Mouse (Mus musculus) liver, adult 2 months (tissue): Measurements from ENCODE around the gene Nr3c2. TPM values are rescaled to one million over a fixed set of nuclear protein-coding genes. Genes with fewer than 3 reads are reported as not detected.

ENCODE experiments used
- DNase-seq: peaks from one replicate; pipeline ENCODE4 v3.0.0-alpha.2; 2011; ENCODE audit warnings: low read depth, low spot score; ENCODE audit errors: extremely low read depth
- H3K27ac ChIP-seq: fragments of 200-500 bp; replicated peaks from 2 replicates; pipeline ENCODE4 v1.5.1; 2012; ENCODE audit warnings: low read depth, mild to moderate bottlenecking, control low read depth, inconsistent platforms, low read length; ENCODE audit not compliant: insufficient read depth
- H3K27me3 ChIP-seq: fragments of 200-500 bp; 2 replicates; pipeline ENCODE4 v1.6.1; 2012; ENCODE audit warnings: mild to moderate bottlenecking, moderate library complexity, low read length, inconsistent platforms; ENCODE audit not compliant: control insufficient read depth, insufficient read depth
- H3K36me3 ChIP-seq: fragments of 200-500 bp; 2 replicates; pipeline ENCODE4 v1.6.1; 2012; ENCODE audit warnings: low read length, inconsistent platforms; ENCODE audit not compliant: control insufficient read depth, insufficient read depth
- H3K4me1 ChIP-seq: fragments of 200-500 bp; 2 replicates; pipeline ENCODE4 v1.6.1; 2011; ENCODE audit warnings: low read length; ENCODE audit not compliant: control insufficient read depth, insufficient read depth
- H3K4me3 ChIP-seq: fragments of 200-500 bp; 2 replicates; pipeline ENCODE4 v1.5.1; 2011; ENCODE audit warnings: low read depth, mild to moderate bottlenecking, control low read depth, low read length, moderate library complexity; ENCODE audit not compliant: insufficient read depth
- H3K79me2 ChIP-seq: fragments of 200-500 bp; 2 replicates; pipeline ENCODE4 v1.6.1; 2012; ENCODE audit warnings: inconsistent platforms, mild to moderate bottlenecking, low read length, moderate library complexity; ENCODE audit not compliant: control insufficient read depth, insufficient read depth
- H3K9ac ChIP-seq: fragments of 200-500 bp; 2 replicates; pipeline ENCODE4 v1.6.1; 2012; ENCODE audit warnings: low read depth, mild to moderate bottlenecking, control low read depth, inconsistent platforms, low read length
- CTCF ChIP-seq: fragments of 200-500 bp; IDR thresholded peaks from 2 replicates; pipeline ENCODE4 v1.5.1; 2011; ENCODE audit warnings: low read depth, low read length, control low read depth
- POLR2A ChIP-seq: fragments of 200-500 bp; IDR thresholded peaks from 2 replicates; pipeline ENCODE4 v1.6.1; 2011; ENCODE audit warnings: low read length, control low read depth; ENCODE audit not compliant: insufficient read depth; ENCODE audit errors: extremely low read depth
- WGBS: fragments of 180-500 bp; shearing (Covaris S2); methylation state at CpG from one replicate; pipeline ENCODE4 v1.1.7; 2018; 5-methylcytosine and 5-hydroxymethylcytosine counted together
- polyA plus RNA-seq: library from polyadenylated mRNA; depleted of rRNA; stranded (reverse); fragments of >200 nt; gene quantifications from 2 replicates; pipeline ENCODE4 v1.2.3, GENCODE M21; 2012
- total RNA-seq: library from RNA; depleted of rRNA; stranded (reverse); fragments of >200 nt; gene quantifications from 2 replicates; pipeline ENCODE4 v1.2.3, GENCODE M21; 2014

Nr3c2 gene
- total and polyA plus RNA-seq, 2 experiments: 4.7 to 14.8 TPM

DNA sequence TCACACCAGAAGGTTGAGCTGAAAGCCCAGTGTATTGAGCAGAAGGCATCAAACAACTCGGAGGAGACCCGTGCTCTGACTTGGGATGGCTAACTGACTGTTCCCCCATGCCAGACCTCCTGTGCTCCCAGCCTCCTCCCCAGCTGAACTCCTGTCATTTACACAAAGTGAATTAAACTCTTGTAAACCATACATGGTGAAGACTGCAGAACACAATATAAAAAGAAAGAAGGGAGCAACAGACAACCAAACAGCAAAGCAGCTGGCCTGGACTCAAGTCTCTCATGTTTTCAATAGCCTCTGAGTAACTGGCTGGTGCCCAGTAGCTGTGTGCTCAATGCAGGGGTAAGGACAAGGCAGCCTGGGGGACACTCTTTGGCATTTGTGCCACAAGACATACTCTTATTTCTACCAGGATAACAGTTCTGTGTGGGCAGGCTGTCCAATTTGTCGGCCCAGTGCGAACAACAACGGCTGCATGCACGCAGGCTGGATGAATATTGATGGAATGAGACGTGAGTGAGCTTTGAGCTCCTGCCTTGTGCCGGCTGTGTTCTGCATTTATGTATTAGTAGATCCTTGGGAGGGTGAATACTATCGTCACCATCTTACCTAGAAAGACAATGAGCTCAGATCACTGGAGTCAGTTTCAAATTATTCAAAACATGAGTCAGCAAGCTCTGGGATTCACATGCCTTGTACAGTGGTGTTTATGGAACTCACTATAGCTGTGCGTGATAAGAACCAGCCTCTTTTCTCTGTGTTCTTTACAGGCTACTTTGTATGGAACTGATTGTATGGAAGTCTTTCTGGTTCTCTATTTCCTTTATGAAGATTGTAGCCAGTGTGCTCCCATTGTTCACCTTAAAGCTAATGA lies 152.4 kb downstream of the Nr3c2 start:
- TF ChIP-seq CTCF (no peak), POLR2A (no peak)
- H3K4me1 ChIP-seq: peaks cover 10% of the 10 kb centered on the region
- 90% methylated on average over 10 of the region's 10 CpGs for WGBS
- no peak for DNase-seq
- no peak overlapping the region for H3K9ac ChIP-seq
- H3K36me3 ChIP-seq: no peaks in the 10 kb centered on the region
- no peak overlapping the region for H3K27ac ChIP-seq
- H3K27me3 ChIP-seq: no peaks in the 10 kb centered on the region
- H3K4me3 ChIP-seq: no peak overlapping the region
- peaks cover 12% of the 10 kb centered on the region; the same call in 1 of the 2 replicates for H3K79me2 ChIP-seq

GRCm38 (mm10) chr8:77055492-77056021 lies 156.3 kb downstream of the Nr3c2 start:
- H3K36me3 ChIP-seq: no peaks in the 10 kb centered on the region

DNA sequence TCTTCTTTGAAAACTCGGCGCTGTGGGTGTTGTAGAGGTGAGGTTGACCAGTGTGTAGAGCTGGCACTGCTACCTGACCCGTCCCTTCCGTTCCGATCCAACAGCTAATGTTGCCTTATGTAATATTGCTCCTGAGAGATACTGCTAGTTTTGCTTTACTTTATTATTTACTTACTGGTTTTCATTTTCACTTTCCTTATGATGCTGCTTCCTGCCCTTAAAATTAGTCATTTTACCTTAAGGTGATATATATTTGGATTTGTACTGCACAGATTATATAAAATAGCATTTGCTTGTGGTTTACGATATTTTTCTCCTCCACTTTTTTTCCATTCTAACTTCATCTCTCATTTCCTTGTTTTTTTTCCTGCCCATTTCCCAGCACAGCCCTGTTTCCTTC lies 157.6 kb downstream of the Nr3c2 start:
- H3K4me1 ChIP-seq: peaks cover 6% of the 10 kb centered on the region
- WGBS: 29% methylated on average over 6 of the region's 6 CpGs
- H3K27me3 ChIP-seq: no peaks in the 10 kb centered on the region
- TF ChIP-seq POLR2A (no peak), CTCF (no peak)
- DNase-seq: peak; percentile 75
- H3K4me3 ChIP-seq: no peak overlapping the region
- no peaks in the 10 kb centered on the region for H3K36me3 ChIP-seq
- peaks cover 6% of the 10 kb centered on the region; the same call in 1 of the 2 replicates for H3K79me2 ChIP-seq
- H3K9ac ChIP-seq: no peak overlapping the region; the same call in 1 of the 2 replicates
- peak overlapping the region; percentile 61 for H3K27ac ChIP-seq

More at GRCm38 (mm10) chr8:77055492-77056021, 156.3 kb downstream of the Nr3c2 start:
- no peak for DNase-seq
- no peak overlapping the region for H3K4me3 ChIP-seq
- WGBS: 86% methylated on average over 3 of the region's 3 CpGs
- no peak overlapping the region for H3K9ac ChIP-seq
- no peak for TF ChIP-seq CTCF
- no peak for TF ChIP-seq POLR2A
- H3K27ac ChIP-seq: no peak overlapping the region
- peaks cover 10% of the 10 kb centered on the region; the same call in 1 of the 2 replicates for H3K79me2 ChIP-seq
- H3K27me3 ChIP-seq: no peaks in the 10 kb centered on the region
- H3K4me1 ChIP-seq: peaks cover 6% of the 10 kb centered on the region

DNA sequence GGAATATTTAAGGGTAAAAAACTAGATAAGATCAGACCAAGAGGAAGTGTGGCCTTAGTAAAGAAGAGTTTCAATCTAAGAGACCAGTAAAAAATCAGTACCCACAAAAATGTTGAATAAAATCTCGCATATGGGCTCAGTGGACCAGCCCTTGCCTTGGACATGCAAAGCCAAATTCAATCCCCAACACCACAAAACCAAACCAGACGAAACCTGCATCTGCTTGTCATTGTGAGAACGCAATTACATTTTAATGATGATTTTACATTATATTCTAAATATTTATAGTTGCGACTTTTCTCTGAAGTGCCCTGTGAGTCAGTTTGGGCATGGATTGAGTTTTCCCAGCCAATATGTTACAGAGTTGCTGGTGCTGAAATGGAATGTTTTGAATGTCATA lies 183.4 kb downstream of the Nr3c2 start:
- H3K36me3 ChIP-seq: no peaks in the 10 kb centered on the region
- no peak for TF ChIP-seq CTCF
- no peak for TF ChIP-seq POLR2A
- no peak overlapping the region for H3K27ac ChIP-seq
- 94% methylated on average over 4 of the region's 4 CpGs for WGBS
- no peaks in the 10 kb centered on the region for H3K4me1 ChIP-seq
- DNase-seq: no peak
- no peak overlapping the region for H3K9ac ChIP-seq
- peaks cover 4% of the 10 kb centered on the region; the same call in 1 of the 2 replicates for H3K79me2 ChIP-seq
- no peak overlapping the region for H3K4me3 ChIP-seq
- H3K27me3 ChIP-seq: no peaks in the 10 kb centered on the region

GRCm38 (mm10) chr8:77086036-77086435 lies 186.8 kb downstream of the Nr3c2 start:
- Histone ChIP-seq H3K27me3 (no peaks in the 10 kb centered on the region), H3K4me1 (no peaks in the 10 kb centered on the region), H3K27ac (no peak overlapping the region), H3K4me3 (no peak overlapping the region), H3K9ac (no peak overlapping the region), H3K79me2 (no peaks in the 10 kb centered on the region; the same call in 1 of the 2 replicates), H3K36me3 (no peaks in the 10 kb centered on the region)
- DNase-seq: no peak
- WGBS: 83% methylated on average over 8 of the region's 8 CpGs
- no peak for TF ChIP-seq POLR2A
- no peak for TF ChIP-seq CTCF

DNA sequence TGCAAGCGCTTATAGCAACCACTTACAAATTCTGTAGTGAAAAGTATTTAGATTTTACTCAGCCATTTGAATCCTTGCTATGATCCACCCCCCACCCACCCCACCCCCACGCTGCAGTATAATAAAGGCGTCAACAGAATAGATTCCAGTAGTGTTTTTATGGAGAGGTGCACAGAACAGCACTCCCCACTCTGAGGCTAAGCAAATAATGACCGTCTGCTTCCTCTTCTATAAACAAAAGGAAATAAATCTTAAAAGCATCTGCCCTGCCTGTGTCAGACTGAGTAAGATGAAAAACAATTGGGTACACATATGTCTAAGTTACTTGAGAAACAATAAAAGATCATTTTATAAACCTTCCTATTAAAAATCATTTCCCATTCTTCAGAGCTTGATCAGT lies 197.5 kb downstream of the Nr3c2 start:
- Histone ChIP-seq H3K4me1 (peaks cover 11% of the 10 kb centered on the region), H3K36me3 (no peaks in the 10 kb centered on the region), H3K27ac (no peak overlapping the region), H3K9ac (no peak overlapping the region), H3K4me3 (no peak overlapping the region), H3K27me3 (no peaks in the 10 kb centered on the region), H3K79me2 (peaks cover 3% of the 10 kb centered on the region; the same call in 1 of the 2 replicates)
- TF ChIP-seq CTCF (no peak), POLR2A (no peak)
- 55% methylated on average over 4 of the region's 4 CpGs for WGBS
- DNase-seq: no peak
